Mouse (Mus musculus): ENCODE measurements around the gene Xpr1. TPM values are rescaled to one million over a fixed set of nuclear protein-coding genes. Genes with fewer than 3 reads are reported as not detected.
A peak's percentile ranks its signal among the peaks of the same experiment; 100 is the strongest.

Xpr1 gene
- polyA plus RNA-seq (2012; rRNA removed): 3.3 and 4.2 TPM in 2 replicates
- polyA plus RNA-seq (2014; fragmentation: Nextera tagmentation; extraction: Ambion mirVana): 2.2 and 2.4 TPM in 2 replicates

- ATAC-seq (ENCODE audit: insufficient read depth): peak; percentile 93
Measured at GRCm38 (mm10) chr1:155416701-155417677, at the start of gene Xpr1. Xpr1 (minus strand) TSS chr1:155417415.

GRCm38 (mm10) chr1:155463442-155463841, 46.2 kb upstream of the Xpr1 start:
- Histone ChIP-seq H3K9me3 (ENCODE audit: control insufficient read depth, low read length) (no peaks in the 10 kb centered on the region), H3K4me1 (replicated peaks; ENCODE audit: control insufficient read depth in 2 of 2, insufficient read depth in 2 of 2, low read length in 1 of 2) (no peaks in the 10 kb centered on the region), H3K27ac (no peak overlapping the region), H3K4me3 (ENCODE audit: insufficient read depth in 1 of 2, low read depth in 2 of 2, low read length in 2 of 2) (no peak overlapping the region), H3K27me3 (ENCODE audit: control insufficient read depth, insufficient read depth, low read length) (no peaks in the 10 kb centered on the region), H3K4me2 (ENCODE audit: low read depth) (no peak overlapping the region), H3K9ac (replicated peaks) (no peak overlapping the region), H3K36me3 (replicated peaks; ENCODE audit: control insufficient read depth, insufficient read depth, low read depth) (no peaks in the 10 kb centered on the region)
- 76% methylated on average over 10 of the region's 10 CpGs for WGBS (ENCODE audit: insufficient replicate concordance)
- TF ChIP-seq CTCF (IDR thresholded peaks at IDR 0.05; ENCODE audit: low read depth) (no peak), EP300 (IDR thresholded peaks at IDR 0.05; ENCODE audit: low read depth) (no peak)
- DNase-seq (ENCODE audit: low read depth in 3 of 3, low spot score in 3 of 3): no peak
- no peak for ATAC-seq (ENCODE audit: insufficient read depth)

More at GRCm38 (mm10) chr1:155416701-155417677, at the start of gene Xpr1:
- no peaks in the 10 kb centered on the region for H3K9me3 ChIP-seq (ENCODE audit: control insufficient read depth, low read length)
- peak within 1 kb of the TSS; percentile 84 for H3K9ac ChIP-seq (replicated peaks)
- no peaks in the 10 kb centered on the region for H3K36me3 ChIP-seq (replicated peaks; ENCODE audit: control insufficient read depth, insufficient read depth, low read depth)
- DNase-seq (ENCODE audit: low read depth in 3 of 3, low spot score in 3 of 3): peak; percentile 86 to 94 (median 91)
- peak within 1 kb of the TSS; percentile 53 for H3K27ac ChIP-seq
- H3K4me2 ChIP-seq (ENCODE audit: low read depth): peak within 1 kb of the TSS; percentile 84
- H3K27me3 ChIP-seq (ENCODE audit: control insufficient read depth, insufficient read depth, low read length): no peaks in the 10 kb centered on the region
- TF ChIP-seq CTCF (IDR thresholded peaks at IDR 0.05; ENCODE audit: low read depth) (peak; percentile 18; the same call in 1 of the 2 replicates), EP300 (IDR thresholded peaks at IDR 0.05; ENCODE audit: low read depth) (no peak)
- WGBS (ENCODE audit: insufficient replicate concordance): 1% methylated on average over 74 of the region's 82 CpGs
- H3K4me1 ChIP-seq (replicated peaks; ENCODE audit: control insufficient read depth in 2 of 2, insufficient read depth in 2 of 2, low read length in 1 of 2): peaks cover 7% of the 10 kb centered on the region in 2 experiments
- peak within 1 kb of the TSS; percentile 84 to 91 for H3K4me3 ChIP-seq (ENCODE audit: insufficient read depth in 1 of 2, low read depth in 2 of 2, low read length in 2 of 2)

DNA sequence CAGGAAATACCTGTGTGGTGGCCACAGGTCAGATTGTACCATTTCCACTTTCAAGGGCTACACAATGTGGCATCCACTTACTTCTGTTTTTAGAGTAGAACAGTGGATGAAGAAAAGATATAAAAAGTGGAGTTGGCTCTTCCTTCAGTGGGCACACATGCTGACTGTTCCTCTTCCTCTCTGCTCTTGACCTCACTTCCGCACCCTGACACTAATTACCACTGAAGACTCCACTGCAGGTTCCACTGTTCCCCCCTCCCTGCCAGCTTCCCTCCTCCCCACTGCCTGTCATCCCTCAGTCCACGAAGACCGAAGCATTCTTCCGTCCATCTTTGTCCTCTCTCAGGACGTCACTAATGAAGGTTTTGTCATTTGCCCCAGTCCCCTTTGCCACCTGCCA, 45.4 kb upstream of the Xpr1 start:
- no peak for ATAC-seq (ENCODE audit: insufficient read depth)
- Histone ChIP-seq H3K4me1 (replicated peaks; ENCODE audit: control insufficient read depth in 2 of 2, insufficient read depth in 2 of 2, low read length in 1 of 2) (no peaks in the 10 kb centered on the region), H3K27me3 (ENCODE audit: control insufficient read depth, insufficient read depth, low read length) (no peaks in the 10 kb centered on the region), H3K9me3 (ENCODE audit: control insufficient read depth, low read length) (no peaks in the 10 kb centered on the region), H3K9ac (replicated peaks) (no peak overlapping the region), H3K27ac (no peak overlapping the region), H3K4me3 (ENCODE audit: insufficient read depth in 1 of 2, low read depth in 2 of 2, low read length in 2 of 2) (no peak overlapping the region), H3K4me2 (ENCODE audit: low read depth) (no peak overlapping the region), H3K36me3 (replicated peaks; ENCODE audit: control insufficient read depth, insufficient read depth, low read depth) (no peaks in the 10 kb centered on the region)
- TF ChIP-seq CTCF (IDR thresholded peaks at IDR 0.05; ENCODE audit: low read depth) (no peak), EP300 (IDR thresholded peaks at IDR 0.05; ENCODE audit: low read depth) (no peak)
- no peak for DNase-seq (ENCODE audit: low read depth in 3 of 3, low spot score in 3 of 3)
- WGBS (ENCODE audit: insufficient replicate concordance): 57% methylated on average over 5 of the region's 5 CpGs

DNA sequence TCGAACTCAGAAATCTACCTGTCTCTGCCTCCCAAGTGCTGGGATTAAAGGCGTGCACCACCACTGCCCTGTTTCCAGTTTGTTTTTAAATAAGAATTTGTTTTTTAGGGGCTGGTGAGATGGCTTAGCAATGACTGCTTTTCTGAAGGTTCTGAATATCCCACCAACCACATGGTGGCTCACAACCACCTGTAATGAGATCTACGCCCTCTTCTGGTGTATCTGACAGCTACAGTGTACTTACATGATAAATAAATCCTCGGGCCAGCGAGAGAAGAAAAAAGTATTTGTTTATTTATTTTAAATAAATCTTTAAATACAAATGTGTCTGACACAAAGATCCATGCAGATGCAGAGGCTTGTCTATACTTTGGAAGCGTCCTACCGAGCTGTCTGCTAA, 40.3 kb upstream of the Xpr1 start:
- no peaks in the 10 kb centered on the region for H3K9me3 ChIP-seq (ENCODE audit: control insufficient read depth, low read length)
- no peak overlapping the region for H3K4me2 ChIP-seq (ENCODE audit: low read depth)
- no peak overlapping the region for H3K9ac ChIP-seq (replicated peaks)
- H3K27me3 ChIP-seq (ENCODE audit: control insufficient read depth, insufficient read depth, low read length): no peaks in the 10 kb centered on the region
- H3K4me1 ChIP-seq (replicated peaks; ENCODE audit: control insufficient read depth in 2 of 2, insufficient read depth in 2 of 2, low read length in 1 of 2): no peaks in the 10 kb centered on the region
- no peak overlapping the region for H3K4me3 ChIP-seq (ENCODE audit: insufficient read depth in 1 of 2, low read depth in 2 of 2, low read length in 2 of 2)
- TF ChIP-seq CTCF (IDR thresholded peaks at IDR 0.05; ENCODE audit: low read depth) (peak; percentile 20; the same call in 1 of the 2 replicates), EP300 (IDR thresholded peaks at IDR 0.05; ENCODE audit: low read depth) (no peak)
- H3K27ac ChIP-seq: no peak overlapping the region
- no peaks in the 10 kb centered on the region for H3K36me3 ChIP-seq (replicated peaks; ENCODE audit: control insufficient read depth, insufficient read depth, low read depth)
- DNase-seq (ENCODE audit: low read depth in 3 of 3, low spot score in 3 of 3) (peak in 1 of 3 experiments; percentile 4), ATAC-seq (ENCODE audit: insufficient read depth) (no peak)
- 67% methylated on average over 7 of the region's 7 CpGs for WGBS (ENCODE audit: insufficient replicate concordance)

GRCm38 (mm10) chr1:155453180-155453579, 36.0 kb upstream of the Xpr1 start:
- Histone ChIP-seq H3K4me1 (replicated peaks; ENCODE audit: control insufficient read depth in 2 of 2, insufficient read depth in 2 of 2, low read length in 1 of 2) (no peaks in the 10 kb centered on the region), H3K27me3 (ENCODE audit: control insufficient read depth, insufficient read depth, low read length) (no peaks in the 10 kb centered on the region), H3K9ac (replicated peaks) (no peak overlapping the region), H3K9me3 (ENCODE audit: control insufficient read depth, low read length) (no peaks in the 10 kb centered on the region), H3K36me3 (replicated peaks; ENCODE audit: control insufficient read depth, insufficient read depth, low read depth) (no peaks in the 10 kb centered on the region), H3K4me2 (ENCODE audit: low read depth) (no peak overlapping the region), H3K4me3 (ENCODE audit: insufficient read depth in 1 of 2, low read depth in 2 of 2, low read length in 2 of 2) (no peak overlapping the region), H3K27ac (no peak overlapping the region)
- no peak for ATAC-seq (ENCODE audit: insufficient read depth)
- TF ChIP-seq EP300 (IDR thresholded peaks at IDR 0.05; ENCODE audit: low read depth): no peak
- DNase-seq (ENCODE audit: low read depth in 3 of 3, low spot score in 3 of 3): no peak
- 73% methylated on average over 8 of the region's 8 CpGs for WGBS (ENCODE audit: insufficient replicate concordance)

Measured in liver, embryonic 14.5 days (tissue).